Mouse (Mus musculus) embryonic facial prominence, embryonic 14.5 days (tissue): ENCODE data around the gene Gm20388. TPM values are rescaled to one million over a fixed set of nuclear protein-coding genes. Genes with fewer than 3 reads are reported as not detected.
"Not testable (repeated sequence)": the region's sequence is repeated elsewhere in the genome, so short reads cannot be mapped to it uniquely, and the experiment has no call there.

Experiments used
- ATAC-seq: fragments of 200-750 bp; cut with Nextera tagmentation; 2 replicates; pipeline ENCODE4 v1.8.0; 2017; ENCODE audit warnings: low read depth, moderate number of reproducible peaks, moderate TSS enrichment
- DNase-seq: peaks from one replicate; pipeline ENCODE4 v3.0.0-alpha.2; 2015; ENCODE audit warnings: low spot score
- H3K27ac ChIP-seq: fragments of 300-500 bp; sonication (generic); replicated peaks from 2 replicates; pipeline ENCODE4 v1.5.1; 2014; ENCODE audit warnings: low read depth, mild to moderate bottlenecking, low read length, moderate library complexity
- H3K27me3 ChIP-seq: fragments of 300-500 bp; sonication (generic); replicated peaks from 2 replicates; pipeline ENCODE4 v1.6.1; 2014; ENCODE audit warnings: low read length; ENCODE audit not compliant: control insufficient read depth, insufficient read depth
- H3K36me3 ChIP-seq: fragments of 300-500 bp; sonication (generic); 2 replicates; pipeline ENCODE4 v1.6.1; 2014; ENCODE audit warnings: low read length, mixed read lengths; ENCODE audit not compliant: control insufficient read depth, insufficient read depth
- H3K4me1 ChIP-seq: fragments of 300-500 bp; sonication (generic); 2 replicates; pipeline ENCODE4 v1.6.1; 2014; ENCODE audit warnings: antibody characterized with exemption, low read length; ENCODE audit not compliant: control insufficient read depth, insufficient read depth
- H3K4me2 ChIP-seq: fragments of 300-500 bp; sonication (generic); 2 replicates; pipeline ENCODE4 v1.6.1; 2014; ENCODE audit warnings: low read depth, mild to moderate bottlenecking, low read length, moderate library complexity, mixed read lengths
- H3K4me3 ChIP-seq: fragments of 300-500 bp; sonication (generic); 2 replicates; pipeline ENCODE4 v1.5.1; 2014; ENCODE audit warnings: low read depth, mild to moderate bottlenecking, low read length
- H3K9ac ChIP-seq: fragments of 300-500 bp; sonication (generic); 2 replicates; pipeline ENCODE4 v1.6.1; 2014; ENCODE audit warnings: low read depth, mild to moderate bottlenecking, low read length, moderate library complexity, mixed read lengths
- H3K9me3 ChIP-seq: fragments of 300-500 bp; sonication (generic); 2 replicates; pipeline ENCODE4 v1.6.1; 2016; ENCODE audit warnings: low read length; ENCODE audit not compliant: control insufficient read depth
- WGBS: fragments of 180-500 bp; shearing (Covaris S2); extraction: QIAGEN DNeasy Blood & Tissue Kit; methylation state at CpG from one replicate; pipeline ENCODE4 v1.1.7; 2014; 5-methylcytosine and 5-hydroxymethylcytosine counted together
- polyA plus RNA-seq: library from polyadenylated mRNA; unstranded; fragments of >200 nt; fragmentation: Nextera tagmentation; extraction: Ambion mirVana; gene quantifications from 2 replicates; pipeline ENCODE4 v1.2.1, GENCODE M21; 2014

Gene Gm20388
- polyA plus RNA-seq, 1 experiment from 2014 or later, result not detected

GRCm38 (mm10) chr8:123100288-123100687 lies 3189.6 kb downstream of the Gm20388 start:
- ATAC-seq (no peak; the same call in 1 of the 2 replicates), DNase-seq (peak; percentile 89)
- Histone ChIP-seq H3K27me3 (no peaks in the 10 kb centered on the region), H3K9me3 (no peaks in the 10 kb centered on the region), H3K4me3 (no peak overlapping the region), H3K9ac (no peak overlapping the region), H3K4me1 (peaks cover 8% of the 10 kb centered on the region; the same call in 1 of the 2 replicates), H3K4me2 (0 out of 2 replicates have a peak overlapping the region, but pooled peaks have one; percentile 15), H3K27ac (peak overlapping the region; percentile 67; the same call in 1 of the 2 replicates), H3K36me3 (peaks cover 51% of the 10 kb centered on the region)
- WGBS, result 32% methylated on average over 8 of the region's 8 CpGs

GRCm38 (mm10) chr8:123101244-123101643 lies 3190.6 kb downstream of the Gm20388 start:
- Histone ChIP-seq H3K4me1 (peaks cover 8% of the 10 kb centered on the region; the same call in 1 of the 2 replicates), H3K4me3 (no peak overlapping the region), H3K9me3 (no peaks in the 10 kb centered on the region), H3K27me3 (no peaks in the 10 kb centered on the region), H3K4me2 (peak overlapping the region; percentile 84; the same call in 1 of the 2 replicates), H3K36me3 (peaks cover 53% of the 10 kb centered on the region), H3K9ac (no peak overlapping the region; the same call in 1 of the 2 replicates), H3K27ac (no peak overlapping the region)
- DNase-seq, result no peak
- ATAC-seq, result no peak
- WGBS, result 85% methylated on average over 4 of the region's 4 CpGs

- H3K4me2 ChIP-seq, result peak within 1 kb of the TSS; percentile 84
- H3K27ac ChIP-seq, result peak within 1 kb of the TSS; percentile 93
- peaks cover 49% of the 10 kb centered on the region for H3K36me3 ChIP-seq
- peak within 1 kb of the TSS; percentile 83 for H3K4me3 ChIP-seq
- no peaks in the 10 kb centered on the region for H3K27me3 ChIP-seq
- DNase-seq (peak; percentile 98), ATAC-seq (peak; percentile 95)
- WGBS, result 1% methylated on average over 48 of the region's 56 CpGs
- H3K4me1 ChIP-seq, result peaks cover 8% of the 10 kb centered on the region; the same call in 1 of the 2 replicates
- peak within 1 kb of the TSS; percentile 97 for H3K9ac ChIP-seq
- H3K9me3 ChIP-seq, result no peaks in the 10 kb centered on the region
These were observed 3191.4 kb downstream of the Gm20388 start, which contains the start of gene Rpl13 for GRCm38 (mm10) chr8:123101735-123102685. Gene Rpl13 (plus strand): TSS chr8:123102350.

GRCm38 (mm10) chr8:123102855-123103254 lies 3192.2 kb downstream of the Gm20388 start:
- WGBS, result 1% methylated on average over 13 of the region's 26 CpGs
- Histone ChIP-seq H3K4me3 (peak overlapping the region; percentile 83), H3K4me2 (peak overlapping the region; percentile 84), H3K9ac (peak overlapping the region; percentile 97), H3K27ac (peak overlapping the region; percentile 93), H3K36me3 (peaks cover 41% of the 10 kb centered on the region)
- H3K9me3 ChIP-seq, ATAC-seq, DNase-seq, H3K27me3 ChIP-seq, H3K4me1 ChIP-seq: not testable (repeated sequence)

- H3K27me3 ChIP-seq, result no peaks in the 10 kb centered on the region
- 19% methylated on average over 14 of the region's 15 CpGs for WGBS
- H3K9ac ChIP-seq, result peak overlapping the region; percentile 97
- H3K36me3 ChIP-seq, result peaks cover 36% of the 10 kb centered on the region
- no peaks in the 10 kb centered on the region for H3K9me3 ChIP-seq
- ATAC-seq (no peak), DNase-seq (no peak)
- H3K27ac ChIP-seq, result peak overlapping the region; percentile 93
- H3K4me1 ChIP-seq, result peaks cover 8% of the 10 kb centered on the region; the same call in 1 of the 2 replicates
- peak overlapping the region; percentile 83 for H3K4me3 ChIP-seq
- peak overlapping the region; percentile 84 for H3K4me2 ChIP-seq
These were observed 3192.6 kb downstream of the Gm20388 start for GRCm38 (mm10) chr8:123103285-123103684.

GRCm38 (mm10) chr8:123104046-123104767 lies 3193.6 kb downstream of the Gm20388 start:
- Histone ChIP-seq H3K4me1 (peaks cover 8% of the 10 kb centered on the region; the same call in 1 of the 2 replicates), H3K27me3 (no peaks in the 10 kb centered on the region), H3K4me2 (peak overlapping the region; percentile 84), H3K27ac (0 out of 2 replicates have a peak overlapping the region, but pooled peaks have one; percentile 3), H3K9ac (peak overlapping the region; percentile 97), H3K36me3 (peaks cover 32% of the 10 kb centered on the region), H3K9me3 (no peaks in the 10 kb centered on the region), H3K4me3 (peak overlapping the region; percentile 83)
- ATAC-seq, result no peak
- 77% methylated on average over 6 of the region's 6 CpGs for WGBS
- DNase-seq, result no peak

- Histone ChIP-seq H3K9me3 (no peaks in the 10 kb centered on the region), H3K27me3 (no peaks in the 10 kb centered on the region), H3K4me3 (no peak overlapping the region), H3K4me1 (peaks cover 8% of the 10 kb centered on the region; the same call in 1 of the 2 replicates), H3K36me3 (peaks cover 30% of the 10 kb centered on the region), H3K4me2 (no peak overlapping the region), H3K27ac (no peak overlapping the region), H3K9ac (no peak overlapping the region)
- peak; percentile 78 for DNase-seq
- 65% methylated on average over 5 of the region's 5 CpGs for WGBS
- ATAC-seq, result no peak
These were observed 3195.1 kb downstream of the Gm20388 start for GRCm38 (mm10) chr8:123105553-123106326.
